Mouse (Mus musculus) liver, embryonic 11.5 days (tissue): ENCODE measurements around the gene Gm20521. TPM values are rescaled to one million over a fixed set of nuclear protein-coding genes. Genes with fewer than 3 reads are reported as not detected.

Source experiments
- ATAC-seq: fragments of 200-750 bp; cut with Nextera tagmentation; replicated peaks from 2 replicates; pipeline ENCODE4 v1.8.0; 2017; ENCODE audit warnings: moderate number of reproducible peaks, mild to moderate bottlenecking, moderate TSS enrichment, moderate library complexity; ENCODE audit not compliant: low FRiP score
- DNase-seq: peaks from one replicate; pipeline ENCODE4 v3.0.0-alpha.2; 2017; ENCODE audit warnings: low spot score
- H3K27ac ChIP-seq: fragments of 300-500 bp; sonication (generic); 2 replicates; pipeline ENCODE4 v1.5.1; 2014; ENCODE audit warnings: mild to moderate bottlenecking, low read depth, low read length, control low read depth
- H3K27me3 ChIP-seq: fragments of 300-500 bp; sonication (generic); replicated peaks from 2 replicates; pipeline ENCODE4 v1.6.1; 2014; ENCODE audit warnings: low read length, mixed read lengths; ENCODE audit not compliant: control insufficient read depth, insufficient read depth
- H3K36me3 ChIP-seq: fragments of 300-500 bp; sonication (generic); 2 replicates; pipeline ENCODE4 v1.6.1; 2014; ENCODE audit warnings: mild to moderate bottlenecking, low read length, moderate library complexity, mixed read lengths; ENCODE audit not compliant: control insufficient read depth, insufficient read depth
- H3K4me1 ChIP-seq: fragments of 300-500 bp; sonication (generic); replicated peaks from 2 replicates; pipeline ENCODE4 v1.6.1; 2014; ENCODE audit warnings: low read length, mixed read lengths; ENCODE audit not compliant: control insufficient read depth, insufficient read depth
- H3K4me2 ChIP-seq: fragments of 300-500 bp; sonication (generic); 2 replicates; pipeline ENCODE4 v1.6.1; 2014; ENCODE audit warnings: mild to moderate bottlenecking, control low read depth, moderate library complexity
- H3K4me3 ChIP-seq: fragments of 300-500 bp; sonication (generic); 2 replicates; pipeline ENCODE4 v1.5.1; 2014; ENCODE audit warnings: low read depth, low read length, control low read depth
- H3K9ac ChIP-seq: fragments of 300-500 bp; sonication (generic); 2 replicates; pipeline ENCODE4 v1.6.1; 2014; ENCODE audit warnings: low read depth, low read length, control low read depth
- H3K9me3 ChIP-seq: fragments of 300-500 bp; sonication (generic); 2 replicates; pipeline ENCODE4 v1.6.1; 2016; ENCODE audit warnings: low read length, inconsistent platforms, mixed read lengths; ENCODE audit not compliant: control insufficient read depth
- WGBS: fragments of 180-500 bp; shearing (Covaris S2); extraction: QIAGEN DNeasy Blood & Tissue Kit; methylation state at CpG from one replicate; pipeline ENCODE4 v1.1.7; 2014; 5-methylcytosine and 5-hydroxymethylcytosine counted together
- polyA plus RNA-seq: library from polyadenylated mRNA; unstranded; fragments of >200 nt; fragmentation: Nextera tagmentation; extraction: Ambion mirVana; gene quantifications from 2 replicates; pipeline ENCODE4 v1.2.1, GENCODE M21; 2014

Gm20521 gene
- polyA plus RNA-seq, 1 experiment from 2014 or later = 0.27 TPM

GRCm38 (mm10) chr14:54925349-54926342 is 42.4 kb downstream of the Gm20521 start, which contains the start of gene Efs:
Gene Efs (minus strand): TSS chr14:54926126.
- WGBS = 5% methylated on average over 56 of the region's 57 CpGs
- peaks cover 4% of the 10 kb centered on the region; the same call in 1 of the 2 replicates for H3K9me3 ChIP-seq
- H3K4me1 ChIP-seq = peaks cover 3% of the 10 kb centered on the region; the same call in 1 of the 2 replicates
- H3K27ac ChIP-seq = peak within 1 kb of the TSS; percentile 73
- ATAC-seq (peak; percentile 35), DNase-seq (peak; percentile 54)
- peak within 1 kb of the TSS; percentile 51 for H3K4me3 ChIP-seq
- peak within 1 kb of the TSS; percentile 65 for H3K9ac ChIP-seq
- H3K4me2 ChIP-seq = peak within 1 kb of the TSS; percentile 81
- peaks cover 46% of the 10 kb centered on the region for H3K27me3 ChIP-seq
- no peaks in the 10 kb centered on the region for H3K36me3 ChIP-seq

GRCm38 (mm10) chr14:54926401-54927158 is 43.3 kb downstream of the Gm20521 start:
- under 1% methylated on average over 44 of the region's 58 CpGs for WGBS
- Histone ChIP-seq H3K27me3 (peaks cover 46% of the 10 kb centered on the region), H3K4me1 (peaks cover 3% of the 10 kb centered on the region; the same call in 1 of the 2 replicates), H3K4me3 (peak overlapping the region; percentile 51), H3K27ac (peak overlapping the region; percentile 73), H3K9me3 (no peaks in the 10 kb centered on the region), H3K4me2 (peak overlapping the region; percentile 81), H3K36me3 (no peaks in the 10 kb centered on the region), H3K9ac (peak overlapping the region; percentile 65)
- ATAC-seq = peak; percentile 37
- peak; percentile 73 for DNase-seq

GRCm38 (mm10) chr14:54927296-54927695 is 44.1 kb downstream of the Gm20521 start:
- ATAC-seq = no peak
- DNase-seq = no peak
- no peak overlapping the region for H3K4me3 ChIP-seq
- H3K4me2 ChIP-seq = peak overlapping the region; percentile 81
- no peak overlapping the region; the same call in 1 of the 2 replicates for H3K9ac ChIP-seq
- H3K36me3 ChIP-seq = no peaks in the 10 kb centered on the region
- peaks cover 46% of the 10 kb centered on the region for H3K27me3 ChIP-seq
- peaks cover 3% of the 10 kb centered on the region; the same call in 1 of the 2 replicates for H3K4me1 ChIP-seq
- 24% methylated on average over 7 of the region's 7 CpGs for WGBS
- H3K27ac ChIP-seq = no peak overlapping the region
- no peaks in the 10 kb centered on the region for H3K9me3 ChIP-seq

GRCm38 (mm10) chr14:54929801-54930200 is 46.6 kb downstream of the Gm20521 start:
- no peak overlapping the region for H3K4me3 ChIP-seq
- H3K27me3 ChIP-seq = peaks cover 44% of the 10 kb centered on the region
- H3K36me3 ChIP-seq = no peaks in the 10 kb centered on the region
- H3K9me3 ChIP-seq = no peaks in the 10 kb centered on the region
- DNase-seq (no peak), ATAC-seq (no peak)
- no peak overlapping the region for H3K4me2 ChIP-seq
- WGBS = 62% methylated on average over 5 of the region's 5 CpGs
- H3K4me1 ChIP-seq = peaks cover 3% of the 10 kb centered on the region; the same call in 1 of the 2 replicates
- no peak overlapping the region for H3K27ac ChIP-seq
- no peak overlapping the region for H3K9ac ChIP-seq

GRCm38 (mm10) chr14:54930431-54930830 is 47.2 kb downstream of the Gm20521 start:
- Histone ChIP-seq H3K9ac (no peak overlapping the region), H3K36me3 (no peaks in the 10 kb centered on the region), H3K9me3 (no peaks in the 10 kb centered on the region), H3K4me2 (no peak overlapping the region), H3K4me1 (0 out of 2 replicates have a peak, but pooled peaks cover 3% of the 10 kb centered on the region), H3K27ac (no peak overlapping the region), H3K27me3 (peaks cover 38% of the 10 kb centered on the region), H3K4me3 (no peak overlapping the region)
- DNase-seq = no peak
- ATAC-seq = no peak
- WGBS = 40% methylated on average over 2 of the region's 2 CpGs

GRCm38 (mm10) chr14:54932645-54933150 is 49.5 kb downstream of the Gm20521 start, which contains the start of gene Il25:
Gene Il25 (plus strand): TSS chr14:54932695.
- Histone ChIP-seq H3K4me3 (no peak within 1 kb of the TSS), H3K27ac (no peak within 1 kb of the TSS), H3K4me2 (no peak within 1 kb of the TSS), H3K9ac (no peak within 1 kb of the TSS), H3K4me1 (no peaks in the 10 kb centered on the region), H3K36me3 (no peaks in the 10 kb centered on the region), H3K27me3 (peaks cover 18% of the 10 kb centered on the region), H3K9me3 (no peaks in the 10 kb centered on the region)
- 44% methylated on average over 6 of the region's 6 CpGs for WGBS
- ATAC-seq (no peak), DNase-seq (no peak)

GRCm38 (mm10) chr14:54935904-54936830 is 52.9 kb downstream of the Gm20521 start, which contains the start of gene Cmtm5:
Gene Cmtm5 (plus strand): TSS chr14:54936261.
- Histone ChIP-seq H3K27me3 (peaks cover 3% of the 10 kb centered on the region), H3K27ac (no peak within 1 kb of the TSS), H3K4me3 (no peak within 1 kb of the TSS), H3K4me1 (no peaks in the 10 kb centered on the region), H3K9me3 (no peaks in the 10 kb centered on the region), H3K9ac (no peak within 1 kb of the TSS), H3K36me3 (no peaks in the 10 kb centered on the region), H3K4me2 (no peak within 1 kb of the TSS)
- DNase-seq = no peak
- WGBS = 37% methylated on average over 8 of the region's 8 CpGs
- ATAC-seq = no peak
